Mouse (Mus musculus) liver, postnatal 0 days (tissue): ENCODE results near the gene Tradd. TPM values are rescaled to one million over a fixed set of nuclear protein-coding genes. Genes with fewer than 3 reads are reported as not detected.

Source experiments
- ATAC-seq: fragments of 200-750 bp; cut with Nextera tagmentation; 2 replicates; pipeline ENCODE4 v1.8.0; 2017; ENCODE audit warnings: mild to moderate bottlenecking, moderate library complexity
- DNase-seq: peaks from one replicate; pipeline ENCODE4 v3.0.0-alpha.2; 2016
- H3K27ac ChIP-seq: fragments of 300-500 bp; sonication (generic); 2 replicates; pipeline ENCODE4 v1.5.1; 2014; ENCODE audit warnings: antibody characterized with exemption, moderate library complexity, mild to moderate bottlenecking, low read depth
- H3K27me3 ChIP-seq: fragments of 300-500 bp; sonication (generic); 2 replicates; pipeline ENCODE4 v1.6.1; 2014; ENCODE audit warnings: low read length, control low read depth, mixed read lengths; ENCODE audit not compliant: insufficient read depth
- H3K36me3 ChIP-seq: fragments of 300-500 bp; sonication (generic); replicated peaks from 2 replicates; pipeline ENCODE4 v1.6.1; 2014; ENCODE audit warnings: mild to moderate bottlenecking, control low read depth, low read length, moderate library complexity, mixed read lengths; ENCODE audit not compliant: insufficient read depth
- H3K4me1 ChIP-seq: fragments of 300-500 bp; sonication (generic); 2 replicates; pipeline ENCODE4 v1.6.1; 2014; ENCODE audit warnings: antibody characterized with exemption, mild to moderate bottlenecking, control low read depth; ENCODE audit not compliant: insufficient read depth
- H3K4me2 ChIP-seq: fragments of 300-500 bp; sonication (generic); 2 replicates; pipeline ENCODE4 v1.6.1; 2014; ENCODE audit warnings: low read depth, mild to moderate bottlenecking, low read length, moderate library complexity, mixed read lengths
- H3K4me3 ChIP-seq: fragments of 300-500 bp; sonication (generic); 2 replicates; pipeline ENCODE4 v1.5.1; 2014; ENCODE audit warnings: low read depth, low read length
- H3K9ac ChIP-seq: fragments of 300-500 bp; sonication (generic); replicated peaks from 2 replicates; pipeline ENCODE4 v1.6.1; 2014; ENCODE audit warnings: mild to moderate bottlenecking, moderate library complexity
- H3K9me3 ChIP-seq: fragments of 300-500 bp; sonication (generic); 2 replicates; pipeline ENCODE4 v1.6.1; 2016; ENCODE audit warnings: mild to moderate bottlenecking, control low read depth, low read length, mixed read lengths
- CTCF ChIP-seq: sonication (generic); IDR thresholded peaks from 2 replicates; pipeline ENCODE4 v1.5.1; 2016; ENCODE audit warnings: antibody characterized with exemption, low read depth
- EP300 ChIP-seq: IDR thresholded peaks from 2 replicates; pipeline ENCODE4 v1.6.1; 2016; ENCODE audit warnings: antibody characterized with exemption, low read depth, mild to moderate bottlenecking
- whole genome bisulfite sequencing: fragments of 180-500 bp; shearing (Covaris S2); extraction: QIAGEN DNeasy Blood & Tissue Kit; methylation state at CpG from one replicate; pipeline ENCODE4 v1.1.7; 2014; ENCODE audit not compliant: insufficient replicate concordance; 5-methylcytosine and 5-hydroxymethylcytosine counted together
- polyA plus RNA-seq: library from polyadenylated mRNA; unstranded; fragments of >200 nt; fragmentation: Nextera tagmentation; extraction: Ambion mirVana; gene quantifications from 2 replicates; pipeline ENCODE4 v1.2.1, GENCODE M21; 2015

The Tradd gene
- polyA plus RNA-seq, 1 experiment from 2014 or later: 14.3 TPM

DNA sequence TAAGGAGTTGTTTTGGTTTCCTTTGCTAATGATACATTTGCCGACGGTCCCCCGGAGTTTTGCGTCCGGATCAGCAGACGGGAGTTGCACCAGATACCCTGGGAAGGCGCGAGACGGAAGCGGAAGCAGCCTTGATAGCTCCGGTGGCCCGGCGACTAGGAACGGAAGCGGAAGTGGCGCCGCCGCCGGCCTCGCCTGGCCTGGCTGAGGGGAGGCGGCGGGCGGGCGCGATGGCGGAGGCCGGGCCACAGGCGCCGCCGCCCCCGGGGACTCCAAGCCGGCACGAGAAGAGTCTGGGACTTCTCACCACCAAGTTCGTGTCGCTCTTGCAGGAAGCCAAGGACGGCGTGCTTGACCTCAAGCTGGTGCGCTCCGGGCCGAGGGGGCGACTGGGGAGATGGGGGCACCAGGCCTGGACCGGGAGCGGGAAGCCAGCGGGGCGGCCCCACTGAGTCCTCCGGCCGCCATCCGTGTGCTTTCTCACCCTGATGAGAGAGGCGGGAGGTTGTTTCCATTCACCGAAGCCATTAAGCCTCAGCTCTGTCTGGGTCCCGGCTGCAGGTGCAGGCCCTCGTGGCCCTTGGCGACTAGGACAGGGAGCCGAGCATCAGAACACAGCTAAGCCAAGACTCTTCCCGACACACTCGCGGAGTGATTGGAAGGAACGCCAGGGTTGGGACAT, 33.2 kb upstream of the Tradd start, which contains the start of gene E2f4:
Gene E2f4, plus strand, starts transcription at position 153 of the 682 bp plus-strand sequence.
- Histone ChIP-seq H3K4me2 (peak within 1 kb of the TSS; percentile 90), H3K36me3 (peaks cover 37% of the 10 kb centered on the region), H3K9ac (peak within 1 kb of the TSS; percentile 97), H3K9me3 (no peaks in the 10 kb centered on the region), H3K4me1 (peaks cover 40% of the 10 kb centered on the region), H3K4me3 (peak within 1 kb of the TSS; percentile 94), H3K27me3 (no peaks in the 10 kb centered on the region), H3K27ac (peak within 1 kb of the TSS; percentile 84)
- TF ChIP-seq EP300 (no peak), CTCF (0 out of 2 replicates have a peak, but pooled peaks have one; percentile 1)
- DNase-seq (peak; percentile 95), ATAC-seq (peak; percentile 81)
- under 1% methylated on average over 58 of the region's 58 CpGs for WGBS

DNA sequence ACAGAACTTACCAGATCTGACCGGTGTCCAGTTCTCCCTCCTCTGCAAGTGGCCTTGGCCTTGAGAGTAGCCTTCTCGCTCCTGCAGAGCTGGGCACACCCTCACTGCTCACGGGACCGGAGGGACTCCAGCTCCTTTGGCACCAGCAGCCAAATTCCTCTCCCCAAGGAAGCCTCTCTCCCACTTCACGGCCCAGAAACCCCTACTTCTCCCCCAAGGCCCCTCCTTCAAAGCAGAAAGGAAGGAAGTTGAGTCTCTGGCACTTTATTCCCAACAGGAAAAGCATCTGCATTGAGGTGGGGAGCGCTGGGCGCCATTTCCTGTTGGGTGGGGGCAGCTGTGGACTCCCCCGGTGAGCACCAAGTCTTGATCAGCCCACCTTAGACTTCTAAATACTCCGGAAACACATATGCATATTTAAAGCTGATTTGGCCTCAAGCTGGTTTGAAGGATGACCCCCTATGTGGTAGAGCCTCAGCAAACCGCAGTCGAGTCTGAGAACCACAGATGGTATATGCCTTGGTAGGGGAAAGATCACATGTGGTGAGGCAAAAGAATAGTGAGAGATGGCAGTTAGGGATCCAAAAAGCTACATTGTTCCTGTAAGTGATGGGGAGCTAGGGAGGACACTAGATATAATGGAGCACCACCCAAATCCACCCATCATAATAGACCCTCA, 31.6 kb upstream of the Tradd start, which contains the start of gene Exoc3l:
Gene Exoc3l, minus strand, starts transcription at position 207 of the 679 bp plus-strand sequence.
- Histone ChIP-seq H3K4me3 (peak within 1 kb of the TSS; percentile 94), H3K9me3 (no peaks in the 10 kb centered on the region), H3K27ac (peak within 1 kb of the TSS; percentile 84), H3K36me3 (peaks cover 22% of the 10 kb centered on the region), H3K4me1 (peaks cover 32% of the 10 kb centered on the region), H3K9ac (no peak within 1 kb of the TSS; the same call in 1 of the 2 replicates), H3K4me2 (peak within 1 kb of the TSS; percentile 90), H3K27me3 (no peaks in the 10 kb centered on the region)
- DNase-seq: no peak
- no peak for ATAC-seq
- 36% methylated on average over 11 of the region's 11 CpGs for WGBS
- TF ChIP-seq EP300 (no peak), CTCF (no peak)

DNA sequence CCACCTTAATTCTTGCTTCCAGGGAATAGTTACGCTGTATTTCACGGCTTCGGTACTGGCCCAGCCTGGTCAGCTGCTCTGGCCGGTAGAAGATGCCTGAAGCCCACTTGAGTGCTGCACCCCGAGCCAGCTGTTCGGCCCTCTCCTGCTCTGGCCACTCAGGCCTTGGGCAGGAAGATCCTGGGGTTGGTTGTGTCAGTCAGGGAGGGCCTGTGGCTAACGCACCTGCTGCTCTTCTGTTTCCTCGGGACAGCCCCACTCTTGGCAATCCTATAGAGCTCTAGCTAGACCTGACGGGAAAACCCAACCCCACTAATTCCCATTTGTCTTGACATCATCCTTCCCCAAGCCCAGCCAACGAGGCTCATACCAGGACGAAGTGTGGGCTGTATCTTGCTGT, 30.8 kb upstream of the Tradd start:
- no peak overlapping the region; the same call in 1 of the 2 replicates for H3K9ac ChIP-seq
- H3K4me2 ChIP-seq: peak overlapping the region; percentile 34
- H3K4me1 ChIP-seq: peaks cover 37% of the 10 kb centered on the region
- TF ChIP-seq CTCF (no peak), EP300 (no peak)
- H3K27ac ChIP-seq: peak overlapping the region; percentile 37; the same call in 1 of the 2 replicates
- H3K27me3 ChIP-seq: peaks cover 5% of the 10 kb centered on the region
- H3K4me3 ChIP-seq: peak overlapping the region; percentile 16; the same call in 1 of the 2 replicates
- WGBS: 65% methylated on average over 11 of the region's 11 CpGs
- peaks cover 14% of the 10 kb centered on the region for H3K36me3 ChIP-seq
- DNase-seq (no peak), ATAC-seq (no peak)
- no peaks in the 10 kb centered on the region for H3K9me3 ChIP-seq

DNA sequence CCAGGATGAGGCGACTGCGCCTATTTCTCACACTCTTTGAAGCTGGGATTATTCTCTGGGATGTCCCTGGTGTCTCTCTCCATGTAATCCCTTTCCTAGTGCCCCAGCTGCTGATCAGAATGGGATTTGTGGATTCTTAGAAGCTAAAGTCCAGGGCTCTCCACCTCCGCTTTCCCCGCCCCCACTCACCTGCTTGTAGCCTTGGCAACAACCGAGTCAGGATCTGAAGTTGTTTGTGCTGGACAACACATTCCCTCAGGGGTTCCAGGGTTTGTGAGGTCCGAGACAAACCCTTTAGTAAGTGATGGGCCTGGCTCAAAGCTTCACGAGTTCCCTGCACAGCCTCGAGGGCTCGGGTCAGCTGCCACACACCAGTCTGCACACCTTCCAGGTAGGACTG, 30.4 kb upstream of the Tradd start:
- DNase-seq (no peak), ATAC-seq (no peak)
- WGBS: 72% methylated on average over 9 of the region's 9 CpGs
- peak overlapping the region; percentile 34 for H3K4me2 ChIP-seq
- no peak overlapping the region for H3K4me3 ChIP-seq
- no peak for TF ChIP-seq CTCF
- TF ChIP-seq EP300: no peak
- H3K9ac ChIP-seq: no peak overlapping the region
- H3K27me3 ChIP-seq: peaks cover 10% of the 10 kb centered on the region
- H3K27ac ChIP-seq: no peak overlapping the region
- peaks cover 41% of the 10 kb centered on the region for H3K4me1 ChIP-seq
- peaks cover 9% of the 10 kb centered on the region for H3K36me3 ChIP-seq
- H3K9me3 ChIP-seq: no peaks in the 10 kb centered on the region

DNA sequence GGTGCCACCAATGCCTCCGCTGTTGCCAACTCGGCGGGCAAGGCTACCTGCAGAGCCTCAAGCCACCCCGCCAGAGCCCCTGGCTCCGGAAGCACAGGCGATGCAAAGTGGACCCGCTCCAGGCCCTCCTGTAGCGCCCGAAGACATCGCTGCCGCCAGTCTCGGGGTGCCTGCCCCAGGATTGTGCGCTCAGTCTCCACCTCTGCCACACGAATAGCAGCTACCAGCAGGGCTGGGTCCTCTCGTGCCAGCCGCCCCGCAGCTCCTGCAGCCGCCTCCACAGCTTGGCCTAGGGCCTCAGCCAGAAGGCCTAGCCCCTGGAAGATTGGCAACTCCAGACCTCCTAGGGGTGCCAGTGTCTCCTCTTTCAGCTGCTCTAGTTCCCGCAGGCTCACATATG, 29.0 kb upstream of the Tradd start:
- WGBS: 67% methylated on average over 19 of the region's 19 CpGs
- Histone ChIP-seq H3K4me3 (no peak overlapping the region), H3K4me2 (no peak overlapping the region), H3K9me3 (no peaks in the 10 kb centered on the region), H3K27ac (no peak overlapping the region), H3K4me1 (peaks cover 39% of the 10 kb centered on the region), H3K27me3 (peaks cover 11% of the 10 kb centered on the region), H3K9ac (no peak overlapping the region), H3K36me3 (no peaks in the 10 kb centered on the region; the same call in 1 of the 2 replicates)
- no peak for ATAC-seq
- DNase-seq: no peak
- TF ChIP-seq CTCF: no peak
- no peak for TF ChIP-seq EP300

DNA sequence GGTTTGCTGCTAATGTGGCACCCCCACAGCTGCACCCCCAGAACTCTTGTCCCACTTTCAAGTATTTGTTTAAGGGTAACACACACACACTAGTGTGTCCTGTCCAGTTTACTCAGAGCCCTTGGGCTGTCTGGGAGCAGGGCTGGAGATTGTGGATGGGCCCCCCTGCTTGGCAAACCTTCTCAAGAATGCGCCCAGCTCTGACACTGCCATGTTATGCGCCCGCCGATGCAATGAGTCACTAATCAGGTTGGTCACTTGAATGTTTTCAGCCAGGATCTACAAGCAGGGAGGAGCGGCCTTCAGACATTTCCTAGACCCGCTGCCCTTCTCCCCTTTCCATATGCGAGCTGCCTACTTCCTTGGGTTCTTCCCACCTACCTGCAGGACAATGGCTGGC, 28.1 kb upstream of the Tradd start:
- Histone ChIP-seq H3K27me3 (peaks cover 11% of the 10 kb centered on the region), H3K36me3 (no peaks in the 10 kb centered on the region), H3K9me3 (no peaks in the 10 kb centered on the region), H3K4me1 (peaks cover 36% of the 10 kb centered on the region), H3K4me2 (no peak overlapping the region), H3K4me3 (no peak overlapping the region), H3K27ac (no peak overlapping the region), H3K9ac (no peak overlapping the region)
- DNase-seq (no peak), ATAC-seq (no peak)
- WGBS: 71% methylated on average over 7 of the region's 7 CpGs
- TF ChIP-seq EP300: no peak
- TF ChIP-seq CTCF: no peak
